Mouse (Mus musculus): ENCODE data around the gene Bzw2. TPM values are rescaled to one million over a fixed set of nuclear protein-coding genes. Genes with fewer than 3 reads are reported as not detected.

The Bzw2 gene
- polyA plus RNA-seq, 1 experiment from 2014 or later, result 430 TPM

- Histone ChIP-seq H3K27ac (ENCODE audit: low read depth, low read length) (no peak overlapping the region), H3K9me3 (ENCODE audit: control insufficient read depth, low read length) (no peaks in the 10 kb centered on the region), H3K4me2 (ENCODE audit: low read depth, low read length) (no peak overlapping the region), H3K36me3 (ENCODE audit: control insufficient read depth, insufficient read depth, low read length) (no peaks in the 10 kb centered on the region), H3K27me3 (ENCODE audit: control insufficient read depth, insufficient read depth, low read length) (no peaks in the 10 kb centered on the region), H3K4me3 (ENCODE audit: low read depth, low read length) (no peak overlapping the region), H3K4me1 (ENCODE audit: control insufficient read depth, insufficient read depth, low read length) (no peaks in the 10 kb centered on the region), H3K9ac (replicated peaks; ENCODE audit: low read depth, low read length) (no peak overlapping the region)
- no peak for ATAC-seq (ENCODE audit: low read depth)
- 96% methylated on average over 3 of the region's 3 CpGs for WGBS
Measured at GRCm38 (mm10) chr12:36146230-36147011, 11.5 kb downstream of the Bzw2 start.

DNA sequence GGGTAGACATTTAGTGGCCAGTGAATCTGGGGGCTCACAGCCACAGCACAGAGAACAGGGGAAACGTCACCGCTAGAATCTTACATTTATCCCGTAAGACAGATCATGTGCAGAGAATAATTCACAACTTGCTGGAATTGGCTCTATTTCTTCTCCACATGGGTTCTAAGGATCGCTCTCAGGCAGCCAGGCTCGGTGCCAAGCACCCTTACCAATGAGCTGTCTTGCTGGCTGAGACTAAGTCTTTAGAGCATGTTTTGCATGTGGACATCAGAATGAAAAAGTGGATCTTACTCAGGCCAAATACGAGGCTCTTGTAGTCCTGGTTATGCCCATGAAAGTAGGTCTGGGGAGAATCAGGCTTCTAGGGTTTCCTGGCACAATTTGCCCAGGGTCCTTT, 17.5 kb downstream of the Bzw2 start:
- Histone ChIP-seq H3K36me3 (ENCODE audit: control insufficient read depth, insufficient read depth, low read length) (no peaks in the 10 kb centered on the region), H3K4me2 (ENCODE audit: low read depth, low read length) (no peak overlapping the region), H3K9ac (replicated peaks; ENCODE audit: low read depth, low read length) (no peak overlapping the region), H3K4me1 (ENCODE audit: control insufficient read depth, insufficient read depth, low read length) (no peaks in the 10 kb centered on the region), H3K9me3 (ENCODE audit: control insufficient read depth, low read length) (no peaks in the 10 kb centered on the region), H3K27ac (ENCODE audit: low read depth, low read length) (no peak overlapping the region), H3K27me3 (ENCODE audit: control insufficient read depth, insufficient read depth, low read length) (no peaks in the 10 kb centered on the region), H3K4me3 (ENCODE audit: low read depth, low read length) (no peak overlapping the region)
- WGBS, result 88% methylated on average over 6 of the region's 6 CpGs
- ATAC-seq (ENCODE audit: low read depth), result no peak

DNA sequence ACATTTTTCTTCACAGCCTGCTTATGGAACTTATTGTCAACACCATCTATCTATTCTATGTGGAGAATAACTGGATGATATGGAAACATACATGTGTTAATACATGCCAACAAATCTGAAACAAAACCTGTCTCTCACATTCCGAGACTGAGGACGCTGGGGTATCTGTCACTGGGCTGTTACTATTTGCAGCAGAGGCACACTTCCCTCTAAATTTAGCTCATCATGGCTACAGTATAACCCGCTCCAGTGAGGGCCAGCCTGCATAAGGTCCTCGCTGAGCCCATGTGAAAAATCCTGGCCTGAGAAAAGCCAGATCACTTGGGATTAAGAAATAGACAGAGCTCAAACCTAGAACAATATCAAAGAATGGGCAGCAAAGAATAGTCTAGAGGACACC, 20.7 kb downstream of the Bzw2 start:
- WGBS, result 90% methylated on average over 4 of the region's 4 CpGs
- no peaks in the 10 kb centered on the region for H3K4me1 ChIP-seq (ENCODE audit: control insufficient read depth, insufficient read depth, low read length)
- no peak overlapping the region for H3K27ac ChIP-seq (ENCODE audit: low read depth, low read length)
- H3K36me3 ChIP-seq (ENCODE audit: control insufficient read depth, insufficient read depth, low read length), result no peaks in the 10 kb centered on the region; the same call in 1 of the 2 replicates
- H3K9ac ChIP-seq (replicated peaks; ENCODE audit: low read depth, low read length), result no peak overlapping the region
- ATAC-seq (ENCODE audit: low read depth), result no peak
- H3K4me3 ChIP-seq (ENCODE audit: low read depth, low read length), result no peak overlapping the region
- H3K27me3 ChIP-seq (ENCODE audit: control insufficient read depth, insufficient read depth, low read length), result no peaks in the 10 kb centered on the region
- H3K9me3 ChIP-seq (ENCODE audit: control insufficient read depth, low read length), result no peaks in the 10 kb centered on the region
- no peak overlapping the region for H3K4me2 ChIP-seq (ENCODE audit: low read depth, low read length)

DNA sequence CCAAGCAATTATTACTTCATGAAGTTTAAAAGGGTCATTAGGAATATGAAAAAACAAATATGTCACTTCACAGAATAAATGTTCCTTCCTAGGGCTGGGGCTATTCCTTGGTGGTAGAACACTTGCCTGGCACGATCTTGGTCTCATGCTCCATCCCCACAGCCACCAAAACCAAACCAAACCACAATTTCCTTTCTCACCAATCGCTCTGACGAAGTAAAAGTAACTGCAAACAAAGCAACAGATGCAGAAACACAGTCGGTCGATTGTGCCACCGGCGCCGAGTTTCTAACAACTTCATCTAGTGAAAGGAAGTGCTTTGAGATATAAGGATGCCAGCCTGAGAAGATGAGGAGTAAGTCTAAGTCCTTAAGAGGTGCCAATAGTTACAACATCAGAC, 21.6 kb downstream of the Bzw2 start:
- no peaks in the 10 kb centered on the region for H3K27me3 ChIP-seq (ENCODE audit: control insufficient read depth, insufficient read depth, low read length)
- H3K9me3 ChIP-seq (ENCODE audit: control insufficient read depth, low read length), result no peaks in the 10 kb centered on the region
- H3K27ac ChIP-seq (ENCODE audit: low read depth, low read length), result no peak overlapping the region
- no peak for ATAC-seq (ENCODE audit: low read depth)
- no peaks in the 10 kb centered on the region for H3K4me1 ChIP-seq (ENCODE audit: control insufficient read depth, insufficient read depth, low read length)
- no peak overlapping the region for H3K4me2 ChIP-seq (ENCODE audit: low read depth, low read length)
- H3K36me3 ChIP-seq (ENCODE audit: control insufficient read depth, insufficient read depth, low read length), result peaks cover 6% of the 10 kb centered on the region; the same call in 1 of the 2 replicates
- no peak overlapping the region for H3K9ac ChIP-seq (replicated peaks; ENCODE audit: low read depth, low read length)
- 92% methylated on average over 8 of the region's 8 CpGs for WGBS
- no peak overlapping the region for H3K4me3 ChIP-seq (ENCODE audit: low read depth, low read length)

GRCm38 (mm10) chr12:36135409-36135808, 22.5 kb downstream of the Bzw2 start:
- Histone ChIP-seq H3K9ac (replicated peaks; ENCODE audit: low read depth, low read length) (no peak overlapping the region), H3K4me2 (ENCODE audit: low read depth, low read length) (no peak overlapping the region), H3K27ac (ENCODE audit: low read depth, low read length) (no peak overlapping the region), H3K4me3 (ENCODE audit: low read depth, low read length) (no peak overlapping the region), H3K4me1 (ENCODE audit: control insufficient read depth, insufficient read depth, low read length) (no peaks in the 10 kb centered on the region), H3K27me3 (ENCODE audit: control insufficient read depth, insufficient read depth, low read length) (no peaks in the 10 kb centered on the region), H3K36me3 (ENCODE audit: control insufficient read depth, insufficient read depth, low read length) (peaks cover 6% of the 10 kb centered on the region; the same call in 1 of the 2 replicates), H3K9me3 (ENCODE audit: control insufficient read depth, low read length) (no peaks in the 10 kb centered on the region)
- ATAC-seq (ENCODE audit: low read depth), result no peak
- WGBS, result 92% methylated on average over 3 of the region's 3 CpGs

- Histone ChIP-seq H3K4me3 (ENCODE audit: low read depth, low read length) (no peak overlapping the region), H3K4me2 (ENCODE audit: low read depth, low read length) (no peak overlapping the region), H3K9me3 (ENCODE audit: control insufficient read depth, low read length) (no peaks in the 10 kb centered on the region), H3K36me3 (ENCODE audit: control insufficient read depth, insufficient read depth, low read length) (peaks cover 10% of the 10 kb centered on the region), H3K27me3 (ENCODE audit: control insufficient read depth, insufficient read depth, low read length) (no peaks in the 10 kb centered on the region), H3K27ac (ENCODE audit: low read depth, low read length) (no peak overlapping the region), H3K9ac (replicated peaks; ENCODE audit: low read depth, low read length) (no peak overlapping the region), H3K4me1 (ENCODE audit: control insufficient read depth, insufficient read depth, low read length) (no peaks in the 10 kb centered on the region)
- 90% methylated on average over 5 of the region's 5 CpGs for WGBS
- no peak for ATAC-seq (ENCODE audit: low read depth)
Measured at GRCm38 (mm10) chr12:36134111-36134510, 23.8 kb downstream of the Bzw2 start.

- Histone ChIP-seq H3K9me3 (ENCODE audit: control insufficient read depth, low read length) (no peaks in the 10 kb centered on the region), H3K27ac (ENCODE audit: low read depth, low read length) (no peak overlapping the region), H3K27me3 (ENCODE audit: control insufficient read depth, insufficient read depth, low read length) (no peaks in the 10 kb centered on the region), H3K4me3 (ENCODE audit: low read depth, low read length) (no peak overlapping the region), H3K36me3 (ENCODE audit: control insufficient read depth, insufficient read depth, low read length) (peaks cover 12% of the 10 kb centered on the region), H3K4me2 (ENCODE audit: low read depth, low read length) (no peak overlapping the region), H3K4me1 (ENCODE audit: control insufficient read depth, insufficient read depth, low read length) (no peaks in the 10 kb centered on the region), H3K9ac (replicated peaks; ENCODE audit: low read depth, low read length) (no peak overlapping the region)
- no peak for ATAC-seq (ENCODE audit: low read depth)
- WGBS, result 95% methylated on average over 5 of the region's 5 CpGs
Measured at GRCm38 (mm10) chr12:36133547-36133946, 24.3 kb downstream of the Bzw2 start.

GRCm38 (mm10) chr12:36132668-36133067, 25.2 kb downstream of the Bzw2 start:
- Histone ChIP-seq H3K36me3 (ENCODE audit: control insufficient read depth, insufficient read depth, low read length) (peaks cover 12% of the 10 kb centered on the region), H3K4me2 (ENCODE audit: low read depth, low read length) (no peak overlapping the region), H3K27me3 (ENCODE audit: control insufficient read depth, insufficient read depth, low read length) (no peaks in the 10 kb centered on the region), H3K9ac (replicated peaks; ENCODE audit: low read depth, low read length) (no peak overlapping the region), H3K4me1 (ENCODE audit: control insufficient read depth, insufficient read depth, low read length) (no peaks in the 10 kb centered on the region), H3K27ac (ENCODE audit: low read depth, low read length) (no peak overlapping the region), H3K9me3 (ENCODE audit: control insufficient read depth, low read length) (no peaks in the 10 kb centered on the region), H3K4me3 (ENCODE audit: low read depth, low read length) (no peak overlapping the region)
- no peak for ATAC-seq (ENCODE audit: low read depth)
- 75% methylated on average over 3 of the region's 3 CpGs for WGBS

DNA sequence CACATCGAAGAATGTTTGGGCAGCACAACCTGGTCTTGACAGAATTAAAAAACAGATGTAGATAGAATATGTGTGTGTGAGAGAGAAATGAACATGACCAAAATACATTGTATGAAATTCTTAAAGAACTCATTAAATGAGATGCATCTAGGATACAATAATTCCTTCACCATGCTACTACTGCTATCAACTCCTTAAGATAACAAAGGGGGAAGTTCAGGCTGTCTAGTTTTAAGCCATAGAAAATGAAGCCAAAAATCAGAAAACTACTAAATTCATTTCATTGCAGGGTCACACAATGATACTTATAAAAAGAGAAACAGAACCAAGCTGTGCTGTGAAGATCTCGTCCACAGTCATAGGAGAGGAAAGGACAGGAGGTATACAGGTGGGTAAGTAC, 25.6 kb downstream of the Bzw2 start:
- 98% methylated on average over 2 of the region's 2 CpGs for WGBS

More for the DNA sequence above, 25.6 kb downstream of the Bzw2 start:
- Histone ChIP-seq H3K4me1 (ENCODE audit: control insufficient read depth, insufficient read depth, low read length) (no peaks in the 10 kb centered on the region), H3K9ac (replicated peaks; ENCODE audit: low read depth, low read length) (no peak overlapping the region), H3K36me3 (ENCODE audit: control insufficient read depth, insufficient read depth, low read length) (peaks cover 12% of the 10 kb centered on the region), H3K9me3 (ENCODE audit: control insufficient read depth, low read length) (no peaks in the 10 kb centered on the region), H3K27me3 (ENCODE audit: control insufficient read depth, insufficient read depth, low read length) (no peaks in the 10 kb centered on the region), H3K4me2 (ENCODE audit: low read depth, low read length) (no peak overlapping the region), H3K27ac (ENCODE audit: low read depth, low read length) (no peak overlapping the region), H3K4me3 (ENCODE audit: low read depth, low read length) (no peak overlapping the region)
- ATAC-seq (ENCODE audit: low read depth), result no peak
